Mouse (Mus musculus) T-helper 1 cell (primary cell): ENCODE results near the gene Olfr109.

ENCODE experiments used
- in situ Hi-C: fragments of 300-600 bp; cut with MboI, MseI; formaldehyde crosslinking; loops from one replicate; pipeline ENCODE4 v1.15.1; 2025; ENCODE audit warnings: high pct_unique_total_duplicates

The Olfr109 gene

GRCm38 (mm10) chr17:37458616-37459015 lies at the start of gene Olfr109:
Olfr109 (plus strand) TSS chr17:37458916.
- in situ Hi-C loops: no loop called here

GRCm38 (mm10) chr17:37413380-37413779 lies 45.3 kb upstream of the Olfr109 start:
- in situ Hi-C loops: no loop called here

GRCm38 (mm10) chr17:37445180-37445579 lies 13.5 kb upstream of the Olfr109 start, which contains the start of gene Olfr108:
Olfr108 (plus strand) TSS chr17:37445480.
- in situ Hi-C loops: no loop called here

DNA sequence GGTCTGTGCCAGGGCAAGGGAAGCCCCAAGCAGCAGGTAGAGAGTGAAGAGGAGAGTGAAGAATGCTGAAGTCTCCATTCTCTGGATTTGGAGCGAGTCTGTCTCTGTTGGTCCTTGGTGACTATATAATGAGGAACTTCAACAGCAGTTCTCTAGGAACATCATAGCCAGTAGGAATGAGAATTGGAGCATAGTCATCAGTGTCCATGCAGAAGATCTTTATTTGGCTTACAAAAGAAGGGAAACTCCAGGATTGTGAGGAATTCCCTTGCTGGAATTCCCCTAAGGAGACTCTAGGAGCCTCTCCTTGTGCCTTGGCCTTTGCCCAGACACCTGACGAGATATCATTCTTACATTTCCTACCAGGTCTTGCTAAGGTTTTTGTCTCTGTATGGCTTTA lies 24.7 kb downstream of the Olfr109 start, which contains the start of gene H2-M2:
H2-M2 (minus strand) TSS at position 101 of the 400 bp plus-strand sequence.
- in situ Hi-C loops: no loop called here

DNA sequence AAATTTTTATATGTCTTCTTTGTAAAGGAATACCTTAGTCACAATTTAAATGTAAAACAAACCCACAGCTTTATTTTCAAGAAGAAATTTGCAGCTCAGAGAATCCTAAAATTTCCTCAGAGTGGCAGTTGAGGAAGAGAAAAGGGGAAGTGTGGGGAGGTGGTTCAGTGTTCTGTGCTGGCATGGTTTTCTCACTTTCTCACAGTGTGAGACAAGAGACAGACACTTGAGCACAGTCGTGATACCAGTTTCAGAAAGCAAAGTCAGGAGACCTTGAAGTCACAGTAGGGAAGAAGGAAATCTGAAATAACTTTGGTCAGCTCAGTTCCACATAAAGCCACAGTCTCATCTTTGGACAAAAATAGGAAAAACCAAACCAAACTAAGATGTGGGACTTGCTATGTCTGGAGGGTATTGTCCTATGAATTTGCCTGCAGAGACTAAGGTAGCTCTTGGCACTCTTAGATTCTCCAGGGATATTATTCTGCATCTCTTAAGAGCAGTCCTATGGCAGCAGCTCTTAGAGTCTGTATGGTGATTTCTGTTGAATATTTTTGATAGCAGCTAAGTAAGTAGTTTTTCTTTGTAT lies 33.3 kb downstream of the Olfr109 start, which contains the start of gene Olfr110:
Olfr110 (plus strand) TSS at position 539 of the 589 bp plus-strand sequence.
- in situ Hi-C loops: no loop called here

DNA sequence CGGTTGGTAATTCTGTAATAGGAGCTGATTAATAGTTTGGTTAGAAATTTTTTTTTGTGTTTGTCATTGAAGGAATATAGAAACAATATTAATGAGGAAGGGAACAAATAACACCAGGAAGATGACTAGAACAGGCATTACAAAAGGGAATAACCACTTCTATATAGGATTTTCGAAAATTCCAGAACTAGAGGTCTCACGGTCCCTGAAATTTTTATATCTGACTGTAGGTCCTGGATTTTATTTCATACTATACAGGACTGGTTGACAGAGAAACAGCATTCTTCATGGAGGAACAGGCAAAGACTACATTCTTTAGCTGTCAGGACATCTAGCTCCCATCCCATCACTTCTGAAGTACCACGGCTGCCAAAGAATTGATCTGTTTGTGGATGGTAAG lies 49.0 kb downstream of the Olfr109 start, which contains the start of gene Olfr111:
Olfr111 (plus strand) TSS at position 301 of the 400 bp plus-strand sequence.
- in situ Hi-C loops: no loop called here
